In the genomic region with DNA sequence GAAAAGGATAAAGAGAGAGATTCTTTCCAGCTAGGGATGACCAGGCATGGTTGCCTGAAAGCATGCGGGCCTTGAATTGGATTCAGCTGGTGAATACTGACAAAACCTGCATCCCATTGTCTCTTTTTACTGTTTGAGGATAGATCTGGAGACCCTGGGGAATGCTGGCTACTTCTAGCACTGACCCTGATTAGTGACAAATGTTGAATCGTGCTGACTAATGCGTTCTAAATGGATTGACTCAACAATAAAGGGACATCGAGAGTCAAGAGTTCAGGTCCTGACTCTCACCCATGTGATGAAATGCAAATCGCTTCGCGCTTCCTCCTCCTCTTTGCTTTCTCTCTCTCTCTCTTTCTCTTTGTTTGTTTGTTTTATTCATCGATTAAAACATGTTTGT, we compare ENCODE assay signal across 25 mouse cellular contexts.
DNase-seq lines count a peak whose midpoint lies in the region; ATAC-seq and TF ChIP-seq lines count a peak whose summit lies in the region.
"Had no signal": no experiment of that assay in that cellular context is flagged by ENCODE, and none has a peak within 500 bp of the region (broad histone marks: within the 10 kb centered on the region; RNA-seq: fewer than 3 reads in every experiment).

No protein-coding gene starts in this region.

- H3K27me3 ChIP-seq in forebrain, embryonic 10.5 days (ENCODE audit: poor library complexity, severe bottlenecking) = peaks cover 51% of the 10 kb centered on the region
- H3K27me3 ChIP-seq in forebrain, postnatal 0 days (ENCODE audit: insufficient read depth, low read length) = no peaks in the 10 kb centered on the region
- H3K27me3 ChIP-seq in liver, adult 2 months (ENCODE audit: control insufficient read depth, insufficient read depth, low read length) = no peaks in the 10 kb centered on the region
- no peaks in the 10 kb centered on the region for H3K27me3 ChIP-seq in liver, postnatal 0 days (ENCODE audit: insufficient read depth, low read length)
- no peaks in the 10 kb centered on the region for H3K27me3 ChIP-seq in embryonic facial prominence, embryonic 12.5 days
- H3K27me3 ChIP-seq: embryonic facial prominence, embryonic 15.5 days; limb, embryonic 15.5 days; neural tube, embryonic 13.5 days had no signal

- no peak overlapping the region for H3K4me3 ChIP-seq in forebrain, embryonic 10.5 days
- H3K4me3 ChIP-seq in forebrain, postnatal 0 days (ENCODE audit: low read depth, low read length) = no peak overlapping the region
- no peak overlapping the region for H3K4me3 ChIP-seq in liver, adult 2 months (ENCODE audit: insufficient read depth, low read depth, low read length)
- H3K4me3 ChIP-seq in liver, postnatal 0 days (ENCODE audit: low read depth, low read length) = no peak overlapping the region
- H3K4me3 ChIP-seq in embryonic facial prominence, embryonic 12.5 days = no peak overlapping the region
- H3K4me3 ChIP-seq: embryonic facial prominence, embryonic 15.5 days; hindbrain, embryonic 12.5 days; limb, embryonic 15.5 days; neural tube, embryonic 13.5 days had no signal

- peak overlapping the region; percentile 84 for H3K27ac ChIP-seq in forebrain, embryonic 10.5 days
- no peak overlapping the region for H3K27ac ChIP-seq in forebrain, postnatal 0 days (ENCODE audit: low read depth, low read length)
- H3K27ac ChIP-seq in liver, adult 2 months (replicated peaks; ENCODE audit: insufficient read depth, low read depth, low read length) = no peak overlapping the region
- H3K27ac ChIP-seq in liver, postnatal 0 days (ENCODE audit: low read depth) = no peak overlapping the region
- 0 out of 2 replicates have a peak overlapping the region, but pooled peaks have one; percentile 12 for H3K27ac ChIP-seq in embryonic facial prominence, embryonic 12.5 days
- H3K27ac ChIP-seq: limb, embryonic 15.5 days; liver, embryonic 14.5 days; neural tube, embryonic 13.5 days had no signal

- no peak for TF ChIP-seq CTCF in forebrain, postnatal 0 days (IDR thresholded peaks at IDR 0.05; ENCODE audit: low read depth)
- no peak for TF ChIP-seq CTCF in liver, adult 2 months (IDR thresholded peaks at IDR 0.05; ENCODE audit: low read depth, low read length)
- TF ChIP-seq CTCF in liver, postnatal 0 days (IDR thresholded peaks at IDR 0.05; ENCODE audit: low read depth) = no peak

- DNase-seq in forebrain, embryonic 10.5 days (ENCODE audit: extremely low spot score, low spot score) = no peak
- DNase-seq in forebrain, postnatal 0 days = no peak
- peak; percentile 49 for DNase-seq in liver, adult 2 months (ENCODE audit: extremely low read depth, low read depth, low spot score)
- DNase-seq in liver, postnatal 0 days = no peak
- DNase-seq in NIH3T3 (ENCODE audit: low read depth) = peak; percentile 29
- no peak for DNase-seq in adrenal gland, postnatal 4 days (ENCODE audit: low spot score in 2 of 2)
- no peak for DNase-seq in right cerebral cortex, adult 2 months (ENCODE audit: low spot score in 2 of 2)
- DNase-seq: adrenal gland, postnatal 14 days; cerebellum, adult 18-20 months; cerebellum, postnatal 10 days; gastrocnemius, postnatal 10 days; heart, postnatal 14 days; kidney, adult 9 months; kidney, postnatal 10 days; layer of hippocampus, postnatal 36 days; left cerebral cortex, postnatal 4 days; lung, embryonic 14.5 days; lung, postnatal 36 days had no signal

- H3K4me1 ChIP-seq in forebrain, embryonic 10.5 days = peaks cover 82% of the 10 kb centered on the region
- H3K4me1 ChIP-seq in forebrain, postnatal 0 days (ENCODE audit: insufficient read depth) = peaks cover 6% of the 10 kb centered on the region; the same call in 1 of the 2 replicates
- H3K4me1 ChIP-seq in liver, adult 2 months (ENCODE audit: control insufficient read depth, insufficient read depth, low read length) = peaks cover 4% of the 10 kb centered on the region; the same call in 1 of the 2 replicates
- peaks cover 8% of the 10 kb centered on the region; the same call in 1 of the 2 replicates for H3K4me1 ChIP-seq in liver, postnatal 0 days (ENCODE audit: insufficient read depth)
- H3K4me1 ChIP-seq in embryonic facial prominence, embryonic 12.5 days = peaks cover 27% of the 10 kb centered on the region

- no peak overlapping the region for H3K9ac ChIP-seq in forebrain, postnatal 0 days
- no peak overlapping the region for H3K9ac ChIP-seq in liver, adult 2 months (ENCODE audit: low read depth, low read length)
- no peak overlapping the region for H3K9ac ChIP-seq in liver, postnatal 0 days (replicated peaks)
- H3K9ac ChIP-seq in embryonic facial prominence, embryonic 12.5 days = no peak overlapping the region
- H3K9ac ChIP-seq: embryonic facial prominence, embryonic 15.5 days; hindbrain, embryonic 12.5 days; limb, embryonic 15.5 days; liver, embryonic 14.5 days; lung, embryonic 14.5 days; neural tube, embryonic 13.5 days had no signal

- no peak for ATAC-seq in forebrain, postnatal 0 days
- no peak for ATAC-seq in liver, postnatal 0 days
- no peak for ATAC-seq in embryonic facial prominence, embryonic 12.5 days (ENCODE audit: insufficient number of reproducible peaks, insufficient read depth, low FRiP score, low TSS enrichment)
- ATAC-seq: intestine, postnatal 0 days had no signal

- TF ChIP-seq POLR2A in liver, adult 2 months (IDR thresholded peaks at IDR 0.05; ENCODE audit: extremely low read depth, insufficient read depth, low read length) = no peak

- 30% methylated on average over 8 of the region's 8 CpGs for WGBS in forebrain, embryonic 10.5 days
- 52% methylated on average over 8 of the region's 8 CpGs for WGBS in forebrain, postnatal 0 days
- WGBS in liver, adult 2 months = 69% methylated on average over 8 of the region's 8 CpGs
- WGBS in liver, postnatal 0 days (ENCODE audit: insufficient replicate concordance) = 74% methylated on average over 8 of the region's 8 CpGs
- WGBS in embryonic facial prominence, embryonic 12.5 days = 54% methylated on average over 8 of the region's 8 CpGs

- no peaks in the 10 kb centered on the region for H3K79me2 ChIP-seq in liver, adult 2 months (ENCODE audit: control insufficient read depth, insufficient read depth, low read length)

- H3K36me3 ChIP-seq in forebrain, embryonic 10.5 days (replicated peaks) = no peaks in the 10 kb centered on the region
- no peaks in the 10 kb centered on the region for H3K36me3 ChIP-seq in forebrain, postnatal 0 days (ENCODE audit: insufficient read depth)
- no peaks in the 10 kb centered on the region for H3K36me3 ChIP-seq in liver, adult 2 months (ENCODE audit: control insufficient read depth, insufficient read depth, low read length)
- H3K36me3 ChIP-seq in liver, postnatal 0 days (replicated peaks; ENCODE audit: insufficient read depth, low read length) = no peaks in the 10 kb centered on the region
- H3K36me3 ChIP-seq in embryonic facial prominence, embryonic 12.5 days = no peaks in the 10 kb centered on the region
- H3K36me3 ChIP-seq: embryonic facial prominence, embryonic 15.5 days; hindbrain, embryonic 12.5 days; limb, embryonic 15.5 days; neural tube, embryonic 13.5 days had no signal

- no peaks in the 10 kb centered on the region for H3K9me3 ChIP-seq in forebrain, embryonic 10.5 days
- no peaks in the 10 kb centered on the region for H3K9me3 ChIP-seq in forebrain, postnatal 0 days (ENCODE audit: low read length)
- no peaks in the 10 kb centered on the region for H3K9me3 ChIP-seq in liver, postnatal 0 days (ENCODE audit: low read length)
- H3K9me3 ChIP-seq in embryonic facial prominence, embryonic 12.5 days = no peaks in the 10 kb centered on the region
- H3K9me3 ChIP-seq: embryonic facial prominence, embryonic 15.5 days; hindbrain, embryonic 12.5 days; limb, embryonic 15.5 days; neural tube, embryonic 13.5 days had no signal

- H3K4me2 ChIP-seq in forebrain, postnatal 0 days (ENCODE audit: low read depth) = no peak overlapping the region
- H3K4me2 ChIP-seq in liver, postnatal 0 days (ENCODE audit: low read depth, low read length) = no peak overlapping the region
- no peak overlapping the region for H3K4me2 ChIP-seq in embryonic facial prominence, embryonic 12.5 days (replicated peaks)
- H3K4me2 ChIP-seq: embryonic facial prominence, embryonic 15.5 days; hindbrain, embryonic 12.5 days; limb, embryonic 15.5 days; lung, embryonic 14.5 days; neural tube, embryonic 13.5 days had no signal

- TF ChIP-seq EP300 in liver, postnatal 0 days (IDR thresholded peaks at IDR 0.05; ENCODE audit: low read depth) = no peak

Comparison
In these comparisons a context has a peak if more than half of its experiments do, and no peak if none do; other contexts are left out.
1. DNase-seq: peak in liver, adult 2 months (single experiment) and NIH3T3 (single experiment); none in forebrain, embryonic 10.5 days (single experiment), forebrain, postnatal 0 days (single experiment), liver, postnatal 0 days (single experiment), adrenal gland, postnatal 4 days (0 of 2) and right cerebral cortex, adult 2 months (0 of 2).
2. H3K27ac ChIP-seq: peak in forebrain, embryonic 10.5 days (single experiment) and embryonic facial prominence, embryonic 12.5 days (single experiment); none in forebrain, postnatal 0 days (single experiment), liver, adult 2 months (single experiment) and liver, postnatal 0 days (single experiment).